Mouse (Mus musculus): ENCODE measurements around the gene Slc1a6. TPM values are rescaled to one million over a fixed set of nuclear protein-coding genes. Genes with fewer than 3 reads are reported as not detected.
"Not testable (repeated sequence)": the region's sequence is repeated elsewhere in the genome, so short reads cannot be mapped to it uniquely, and the experiment has no call there.

Gene Slc1a6
- polyA plus RNA-seq, 1 experiment from 2014 or later, result 0.16 TPM

DNA sequence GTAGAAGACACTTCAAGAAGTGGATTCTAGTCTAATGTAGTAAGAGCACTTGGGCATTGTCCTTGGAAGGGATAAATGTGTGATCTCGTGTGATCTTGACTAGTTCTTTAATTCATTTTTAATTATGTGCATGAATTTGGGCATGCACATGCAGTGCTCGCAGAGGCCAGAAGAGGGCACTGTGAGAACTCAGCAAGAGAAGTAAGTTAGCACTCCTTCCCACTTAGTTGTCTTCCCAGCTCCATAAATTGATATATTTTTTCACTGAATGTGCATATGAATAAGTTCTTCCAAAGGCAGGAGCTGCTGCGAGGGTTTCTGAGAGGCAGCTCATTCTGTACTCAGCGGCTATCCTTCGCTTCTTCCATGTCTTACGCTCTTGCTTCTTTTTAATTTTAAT is 24.3 kb upstream of the Slc1a6 start:
- Histone ChIP-seq H3K4me2 (ENCODE audit: low read depth, low read length) (no peak overlapping the region), H3K9me3 (replicated peaks; ENCODE audit: control insufficient read depth, low read length) (no peaks in the 10 kb centered on the region), H3K27me3 (ENCODE audit: control insufficient read depth, insufficient read depth, low read length) (peaks cover 17% of the 10 kb centered on the region), H3K27ac (ENCODE audit: low read length) (no peak overlapping the region), H3K4me3 (ENCODE audit: low read length) (no peak overlapping the region), H3K4me1 (ENCODE audit: control insufficient read depth, insufficient read depth, low read length) (peaks cover 4% of the 10 kb centered on the region), H3K9ac (ENCODE audit: low read length) (no peak overlapping the region), H3K36me3 (ENCODE audit: control insufficient read depth, insufficient read depth) (no peaks in the 10 kb centered on the region)
- 32% methylated on average over 6 of the region's 6 CpGs for WGBS
- ATAC-seq (replicated peaks; ENCODE audit: extremely low read depth, insufficient read depth, low FRiP score), result no peak

DNA sequence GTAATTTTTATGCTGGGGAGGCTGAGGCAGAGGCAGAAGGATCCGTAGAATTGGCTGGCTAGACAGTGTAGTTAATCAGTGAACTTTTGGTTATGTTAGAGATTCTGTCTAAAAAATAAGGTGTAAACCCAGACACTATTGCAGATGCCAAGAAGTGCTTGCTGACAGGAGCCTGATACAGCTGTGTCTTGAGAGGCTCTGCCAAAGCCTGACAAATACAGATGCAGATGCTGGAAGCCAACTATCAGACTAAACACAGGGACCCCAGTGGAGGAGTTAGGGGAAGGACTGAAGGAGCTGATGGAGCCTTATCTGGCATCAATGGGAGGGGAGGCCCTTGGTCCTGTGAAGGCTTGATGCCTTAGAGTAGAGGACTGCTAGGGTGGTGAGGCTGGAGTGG is 14.7 kb upstream of the Slc1a6 start:
- ATAC-seq (replicated peaks; ENCODE audit: extremely low read depth, insufficient read depth, low FRiP score), result no peak
- Histone ChIP-seq H3K4me1 (ENCODE audit: control insufficient read depth, insufficient read depth, low read length) (no peaks in the 10 kb centered on the region), H3K4me2 (ENCODE audit: low read depth, low read length) (no peak overlapping the region), H3K27ac (ENCODE audit: low read length) (no peak overlapping the region), H3K27me3 (ENCODE audit: control insufficient read depth, insufficient read depth, low read length) (no peaks in the 10 kb centered on the region), H3K9ac (ENCODE audit: low read length) (no peak overlapping the region), H3K9me3 (replicated peaks; ENCODE audit: control insufficient read depth, low read length) (peaks cover 6% of the 10 kb centered on the region; the same call in 1 of the 2 replicates), H3K36me3 (ENCODE audit: control insufficient read depth, insufficient read depth) (no peaks in the 10 kb centered on the region), H3K4me3 (ENCODE audit: low read length) (no peak overlapping the region)
- WGBS, result 67% methylated on average over 1 of the region's 1 CpGs

GRCm38 (mm10) chr10:78775830-78776229 is 4.5 kb upstream of the Slc1a6 start:
- Histone ChIP-seq H3K9me3 (replicated peaks; ENCODE audit: control insufficient read depth, low read length) (no peaks in the 10 kb centered on the region), H3K4me2 (ENCODE audit: low read depth, low read length) (no peak overlapping the region), H3K4me1 (ENCODE audit: control insufficient read depth, insufficient read depth, low read length) (no peaks in the 10 kb centered on the region), H3K9ac (ENCODE audit: low read length) (no peak overlapping the region), H3K27me3 (ENCODE audit: control insufficient read depth, insufficient read depth, low read length) (peaks cover 9% of the 10 kb centered on the region), H3K27ac (ENCODE audit: low read length) (no peak overlapping the region), H3K4me3 (ENCODE audit: low read length) (no peak overlapping the region), H3K36me3 (ENCODE audit: control insufficient read depth, insufficient read depth) (no peaks in the 10 kb centered on the region)
- WGBS, result 59% methylated on average over 4 of the region's 4 CpGs
- ATAC-seq (replicated peaks; ENCODE audit: extremely low read depth, insufficient read depth, low FRiP score), result no peak

DNA sequence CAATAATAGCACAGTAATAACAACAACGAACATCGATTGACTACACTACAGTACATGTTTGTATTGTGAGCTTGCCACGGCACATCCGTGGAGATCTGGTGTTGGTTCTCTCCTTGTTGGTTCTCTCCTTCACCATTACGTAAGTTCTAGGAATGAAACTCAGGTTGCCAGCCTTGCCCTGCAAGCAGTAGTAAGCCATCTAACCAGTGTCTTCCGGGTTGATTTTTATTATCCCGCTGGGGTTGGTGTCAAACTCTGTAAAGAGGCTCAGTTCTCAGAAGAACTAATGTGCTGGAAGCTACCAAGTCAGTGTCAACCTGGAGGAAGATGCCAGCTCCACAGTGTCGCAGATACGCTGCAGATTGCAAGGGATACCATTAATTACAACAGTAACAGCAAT is 769 bp upstream of the Slc1a6 start:
- Histone ChIP-seq H3K4me3 (ENCODE audit: low read length) (peak overlapping the region; percentile 57), H3K4me2 (ENCODE audit: low read depth, low read length) (peak overlapping the region; percentile 90), H3K9me3 (replicated peaks; ENCODE audit: control insufficient read depth, low read length) (no peaks in the 10 kb centered on the region), H3K9ac (ENCODE audit: low read length) (no peak overlapping the region), H3K27me3 (ENCODE audit: control insufficient read depth, insufficient read depth, low read length) (peaks cover 10% of the 10 kb centered on the region), H3K27ac (ENCODE audit: low read length) (no peak overlapping the region), H3K36me3 (ENCODE audit: control insufficient read depth, insufficient read depth) (no peaks in the 10 kb centered on the region), H3K4me1 (ENCODE audit: control insufficient read depth, insufficient read depth, low read length) (no peaks in the 10 kb centered on the region)
- WGBS, result 63% methylated on average over 9 of the region's 9 CpGs
- no peak for ATAC-seq (replicated peaks; ENCODE audit: extremely low read depth, insufficient read depth, low FRiP score)

DNA sequence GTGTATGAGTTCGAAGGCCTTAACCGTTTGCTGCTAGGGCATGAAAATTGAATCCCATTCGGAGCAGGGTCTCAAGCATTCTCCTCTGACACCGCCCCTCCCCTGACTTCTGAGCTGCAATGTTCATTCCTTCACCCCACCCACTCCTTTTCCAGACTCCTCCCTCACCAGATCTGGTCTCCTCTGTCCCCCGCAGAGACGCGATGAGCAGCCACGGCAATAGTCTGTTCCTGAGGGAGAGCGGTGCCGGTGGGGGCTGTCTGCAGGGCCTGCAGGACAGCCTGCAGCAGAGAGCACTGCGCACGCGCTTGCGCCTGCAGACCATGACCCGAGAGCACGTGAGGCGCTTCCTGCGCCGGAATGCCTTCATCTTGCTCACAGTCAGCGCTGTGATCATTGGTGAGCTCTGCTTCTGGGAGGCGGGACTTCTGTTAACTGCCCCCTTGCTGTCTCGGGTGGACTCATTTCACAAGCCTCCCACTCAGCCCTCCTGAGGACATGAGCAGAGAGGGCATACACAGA is 7.3 kb downstream of the Slc1a6 start:
- H3K27me3 ChIP-seq (ENCODE audit: control insufficient read depth, insufficient read depth, low read length), result no peaks in the 10 kb centered on the region
- peaks cover 2% of the 10 kb centered on the region; the same call in 1 of the 2 replicates for H3K4me1 ChIP-seq (ENCODE audit: control insufficient read depth, insufficient read depth, low read length)
- no peaks in the 10 kb centered on the region for H3K9me3 ChIP-seq (replicated peaks; ENCODE audit: control insufficient read depth, low read length)
- peak overlapping the region; percentile 56 for H3K4me3 ChIP-seq (ENCODE audit: low read length)
- ATAC-seq (replicated peaks; ENCODE audit: extremely low read depth, insufficient read depth, low FRiP score), result peak; percentile 89
- peak overlapping the region; percentile 31; the same call in 1 of the 2 replicates for H3K27ac ChIP-seq (ENCODE audit: low read length)
- 6% methylated on average over 22 of the region's 22 CpGs for WGBS
- H3K4me2 ChIP-seq (ENCODE audit: low read depth, low read length), result peak overlapping the region; percentile 85
- H3K9ac ChIP-seq (ENCODE audit: low read length), result peak overlapping the region; percentile 69
- H3K36me3 ChIP-seq (ENCODE audit: control insufficient read depth, insufficient read depth), result no peaks in the 10 kb centered on the region

DNA sequence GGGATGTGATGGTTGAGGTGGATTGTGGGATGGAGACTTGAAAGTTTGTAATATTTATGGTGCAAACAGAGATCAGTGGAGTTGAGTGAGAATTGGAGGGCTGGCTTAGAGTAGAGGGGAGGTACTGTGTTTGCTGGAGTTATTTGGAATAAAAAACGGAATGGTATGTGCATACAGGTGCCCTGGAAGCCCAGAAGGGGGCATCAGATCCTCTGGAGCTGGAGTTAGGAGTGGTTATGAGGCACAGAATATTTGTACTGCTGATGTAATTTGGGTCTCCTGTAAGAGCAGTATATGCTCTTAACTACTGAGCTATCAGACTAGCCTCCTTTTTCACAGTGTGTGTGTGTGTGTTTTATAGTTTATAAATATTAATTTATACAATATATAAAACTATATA is 10.3 kb downstream of the Slc1a6 start:
- H3K27ac ChIP-seq (ENCODE audit: low read length), result no peak overlapping the region
- H3K4me1 ChIP-seq (ENCODE audit: control insufficient read depth, insufficient read depth, low read length), result peaks cover 2% of the 10 kb centered on the region; the same call in 1 of the 2 replicates
- H3K9ac ChIP-seq (ENCODE audit: low read length), result no peak overlapping the region
- H3K9me3 ChIP-seq (replicated peaks; ENCODE audit: control insufficient read depth, low read length), result no peaks in the 10 kb centered on the region
- no peaks in the 10 kb centered on the region for H3K27me3 ChIP-seq (ENCODE audit: control insufficient read depth, insufficient read depth, low read length)
- ATAC-seq (replicated peaks; ENCODE audit: extremely low read depth, insufficient read depth, low FRiP score), result no peak
- H3K36me3 ChIP-seq (ENCODE audit: control insufficient read depth, insufficient read depth), result no peaks in the 10 kb centered on the region
- 29% methylated on average over 1 of the region's 1 CpGs for WGBS
- H3K4me2 ChIP-seq (ENCODE audit: low read depth, low read length), result no peak overlapping the region
- H3K4me3 ChIP-seq (ENCODE audit: low read length), result no peak overlapping the region

DNA sequence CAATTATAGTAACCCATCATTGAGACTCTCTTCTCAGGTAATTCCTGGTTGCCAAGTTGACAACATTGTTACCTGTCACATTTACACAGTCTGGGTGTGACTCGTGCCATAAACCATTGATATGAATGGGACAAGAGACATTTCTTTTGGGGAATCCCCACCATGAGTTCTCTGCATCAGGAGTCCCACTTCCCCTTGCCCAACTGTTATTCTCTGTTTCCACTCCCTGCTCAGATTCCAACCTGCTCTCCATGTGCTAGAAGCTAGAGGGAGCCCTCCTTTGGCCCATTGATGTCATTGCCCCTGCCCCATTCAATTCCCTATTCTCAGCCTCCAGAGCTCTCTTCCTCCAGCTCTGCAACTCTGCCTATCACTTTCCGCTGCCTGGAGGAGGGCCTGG is 21.2 kb downstream of the Slc1a6 start:
- Histone ChIP-seq H3K36me3 (ENCODE audit: control insufficient read depth, insufficient read depth) (no peaks in the 10 kb centered on the region), H3K27ac (ENCODE audit: low read length) (no peak overlapping the region), H3K27me3 (ENCODE audit: control insufficient read depth, insufficient read depth, low read length) (no peaks in the 10 kb centered on the region), H3K9me3 (replicated peaks; ENCODE audit: control insufficient read depth, low read length) (no peaks in the 10 kb centered on the region), H3K4me3 (ENCODE audit: low read length) (no peak overlapping the region), H3K4me1 (ENCODE audit: control insufficient read depth, insufficient read depth, low read length) (no peaks in the 10 kb centered on the region), H3K9ac (ENCODE audit: low read length) (no peak overlapping the region), H3K4me2 (ENCODE audit: low read depth, low read length) (no peak overlapping the region)
- WGBS, result 69% methylated on average over 2 of the region's 2 CpGs
- no peak for ATAC-seq (replicated peaks; ENCODE audit: extremely low read depth, insufficient read depth, low FRiP score)

DNA sequence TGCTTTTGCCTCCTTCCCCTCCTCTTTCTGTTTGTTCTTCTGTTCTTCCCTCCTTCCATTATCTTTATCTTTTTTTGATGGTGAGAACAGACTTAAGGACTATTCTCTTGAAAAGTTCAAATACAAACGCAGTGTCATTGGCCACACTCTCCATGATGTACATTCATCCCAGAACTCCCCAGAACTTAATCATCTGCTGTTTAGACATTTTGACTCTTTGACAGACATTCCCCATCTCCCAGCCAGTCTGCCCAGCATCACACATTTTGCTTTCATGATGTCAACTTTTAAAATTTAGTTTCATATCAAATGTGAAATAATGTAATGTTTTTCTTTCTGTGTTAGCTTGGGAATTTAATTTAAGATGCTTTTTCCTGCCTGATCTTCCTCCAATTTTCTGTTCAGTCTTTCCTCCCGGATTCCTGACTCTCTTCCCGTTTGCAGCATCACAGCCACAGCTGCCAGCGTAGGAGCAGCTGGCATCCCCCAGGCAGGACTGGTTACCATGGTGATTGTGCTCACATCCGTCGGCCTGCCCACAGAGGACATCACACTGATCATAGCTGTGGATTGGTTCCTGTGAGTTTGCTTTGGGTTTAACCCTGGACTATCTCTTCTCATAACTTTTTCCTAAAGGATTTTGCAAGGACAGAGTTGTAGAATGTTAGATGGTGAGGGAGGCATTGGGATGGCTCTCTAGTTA is 32.2 kb downstream of the Slc1a6 start:
- H3K4me1 ChIP-seq (ENCODE audit: control insufficient read depth, insufficient read depth, low read length), result no peaks in the 10 kb centered on the region
- peaks cover 3% of the 10 kb centered on the region; the same call in 1 of the 2 replicates for H3K9me3 ChIP-seq (replicated peaks; ENCODE audit: control insufficient read depth, low read length)
- no peak overlapping the region for H3K27ac ChIP-seq (ENCODE audit: low read length)
- H3K4me2 ChIP-seq (ENCODE audit: low read depth, low read length), result no peak overlapping the region
- no peak overlapping the region for H3K9ac ChIP-seq (ENCODE audit: low read length)
- ATAC-seq (replicated peaks; ENCODE audit: extremely low read depth, insufficient read depth, low FRiP score), result no peak
- H3K36me3 ChIP-seq (ENCODE audit: control insufficient read depth, insufficient read depth), result no peaks in the 10 kb centered on the region
- H3K27me3 ChIP-seq (ENCODE audit: control insufficient read depth, insufficient read depth, low read length), result no peaks in the 10 kb centered on the region
- H3K4me3 ChIP-seq (ENCODE audit: low read length), result no peak overlapping the region
- 66% methylated on average over 6 of the region's 6 CpGs for WGBS

DNA sequence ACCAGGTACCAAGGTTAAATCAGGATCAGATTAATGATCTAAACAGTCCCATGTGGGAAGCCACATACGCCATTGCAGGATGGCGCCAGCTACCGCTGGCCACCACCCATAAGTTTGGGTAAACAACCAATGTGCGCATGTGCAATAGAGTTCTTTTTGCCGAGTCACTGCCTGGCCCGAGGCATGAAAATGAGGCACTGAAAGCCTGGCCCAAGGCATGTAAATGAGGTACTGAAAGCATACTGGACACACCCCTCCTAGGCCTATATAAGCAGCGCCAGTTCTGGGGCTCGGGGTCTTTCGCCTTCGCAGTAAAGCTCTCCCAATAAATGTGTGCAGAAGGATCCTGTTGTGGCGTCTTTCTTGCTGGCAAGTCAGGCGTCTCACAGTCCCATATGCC is 60.2 kb downstream of the Slc1a6 start:
- H3K36me3 ChIP-seq (ENCODE audit: control insufficient read depth, insufficient read depth); H3K9me3 ChIP-seq (replicated peaks; ENCODE audit: control insufficient read depth, low read length); H3K27ac ChIP-seq (ENCODE audit: low read length); H3K4me1 ChIP-seq (ENCODE audit: control insufficient read depth, insufficient read depth, low read length); H3K4me3 ChIP-seq (ENCODE audit: low read length); H3K9ac ChIP-seq (ENCODE audit: low read length); H3K27me3 ChIP-seq (ENCODE audit: control insufficient read depth, insufficient read depth, low read length); ATAC-seq (replicated peaks; ENCODE audit: extremely low read depth, insufficient read depth, low FRiP score); H3K4me2 ChIP-seq (ENCODE audit: low read depth, low read length): not testable (repeated sequence)
- 83% methylated on average over 12 of the region's 12 CpGs for WGBS

Data from heart, embryonic 16.5 days (tissue).